Mouse (Mus musculus) midbrain, postnatal 0 days (tissue): ENCODE data around the gene Zfp146. TPM values are rescaled to one million over a fixed set of nuclear protein-coding genes. Genes with fewer than 3 reads are reported as not detected.

Experiments used
- ATAC-seq: fragments of 200-750 bp; cut with Nextera tagmentation; 2 replicates; pipeline ENCODE4 v1.8.0; 2017; ENCODE audit warnings: moderate number of reproducible peaks, mild to moderate bottlenecking, moderate TSS enrichment, moderate library complexity; ENCODE audit not compliant: low FRiP score
- DNase-seq: peaks from one replicate; pipeline ENCODE4 v3.0.0-alpha.2; 2015; ENCODE audit warnings: low spot score
- H3K27ac ChIP-seq: fragments of 300-500 bp; sonication (generic); 2 replicates; pipeline ENCODE4 v1.5.1; 2014; ENCODE audit warnings: low read depth, mild to moderate bottlenecking, low read length, mixed read lengths
- H3K27me3 ChIP-seq: fragments of 300-500 bp; sonication (generic); 2 replicates; pipeline ENCODE4 v1.6.1; 2014; ENCODE audit warnings: low read length, control low read depth, mixed read lengths; ENCODE audit not compliant: insufficient read depth
- H3K36me3 ChIP-seq: fragments of 300-500 bp; sonication (generic); 2 replicates; pipeline ENCODE4 v1.6.1; 2014; ENCODE audit warnings: low read length, control low read depth, mixed read lengths; ENCODE audit not compliant: insufficient read depth
- H3K4me1 ChIP-seq: fragments of 300-500 bp; sonication (generic); 2 replicates; pipeline ENCODE4 v1.6.1; 2014; ENCODE audit warnings: mild to moderate bottlenecking, control low read depth, antibody characterized with exemption, low read length, mixed read lengths; ENCODE audit not compliant: insufficient read depth
- H3K4me2 ChIP-seq: fragments of 300-500 bp; sonication (generic); 2 replicates; pipeline ENCODE4 v1.6.1; 2014; ENCODE audit warnings: low read depth, mild to moderate bottlenecking, low read length, mixed read lengths; ENCODE audit not compliant: poor library complexity, severe bottlenecking
- H3K4me3 ChIP-seq: fragments of 300-500 bp; sonication (generic); 2 replicates; pipeline ENCODE4 v1.5.1; 2014; ENCODE audit warnings: low read depth, mild to moderate bottlenecking, low read length, moderate library complexity
- H3K9ac ChIP-seq: fragments of 300-500 bp; sonication (generic); replicated peaks from 2 replicates; pipeline ENCODE4 v1.6.1; 2014; ENCODE audit warnings: mild to moderate bottlenecking, low read length, moderate library complexity, mixed read lengths; ENCODE audit not compliant: poor library complexity, severe bottlenecking
- H3K9me3 ChIP-seq: fragments of 300-500 bp; sonication (generic); 2 replicates; pipeline ENCODE4 v1.6.1; 2016; ENCODE audit warnings: low read length, control low read depth
- CTCF ChIP-seq: IDR thresholded peaks from 2 replicates; pipeline ENCODE4 v1.5.1; 2016; ENCODE audit warnings: antibody characterized with exemption, mild to moderate bottlenecking
- WGBS: fragments of 180-500 bp; shearing (Covaris S2); extraction: QIAGEN DNeasy Blood & Tissue Kit; methylation state at CpG from one replicate; pipeline ENCODE4 v1.1.7; 2014; 5-methylcytosine and 5-hydroxymethylcytosine counted together
- polyA plus RNA-seq: library from polyadenylated mRNA; unstranded; fragments of >200 nt; fragmentation: Nextera tagmentation; extraction: Ambion mirVana; gene quantifications from 2 replicates; pipeline ENCODE4 v1.2.1, GENCODE M21; 2015
- total RNA-seq: library from RNA; depleted of rRNA; stranded (reverse); fragments of >200 nt; gene quantifications from 2 replicates; pipeline ENCODE4 v1.2.3, GENCODE M21; 2014

Gene Zfp146
- total and polyA plus RNA-seq, 2 experiments from 2014 or later: 7.2 to 49.8 TPM

GRCm38 (mm10) chr7:30155507-30155906, 14.0 kb downstream of the Zfp146 start:
- H3K9me3 ChIP-seq: peaks cover 35% of the 10 kb centered on the region
- WGBS: 99% methylated on average over 3 of the region's 3 CpGs
- no peak for TF ChIP-seq CTCF

GRCm38 (mm10) chr7:30154040-30154439, 15.5 kb downstream of the Zfp146 start:
- H3K9ac ChIP-seq: no peak overlapping the region
- H3K9me3 ChIP-seq: peaks cover 37% of the 10 kb centered on the region
- peaks cover 31% of the 10 kb centered on the region for H3K36me3 ChIP-seq
- ATAC-seq: no peak
- TF ChIP-seq CTCF: no peak
- H3K4me3 ChIP-seq: no peak overlapping the region
- H3K27me3 ChIP-seq: no peaks in the 10 kb centered on the region
- 97% methylated on average over 1 of the region's 1 CpGs for WGBS
- H3K27ac ChIP-seq: no peak overlapping the region
- H3K4me2 ChIP-seq: no peak overlapping the region
- no peaks in the 10 kb centered on the region for H3K4me1 ChIP-seq
- DNase-seq: no peak

More at GRCm38 (mm10) chr7:30155507-30155906, 14.0 kb downstream of the Zfp146 start:
- H3K4me3 ChIP-seq: no peak overlapping the region
- H3K27me3 ChIP-seq: no peaks in the 10 kb centered on the region
- H3K27ac ChIP-seq: no peak overlapping the region
- no peaks in the 10 kb centered on the region for H3K4me1 ChIP-seq
- no peak overlapping the region for H3K9ac ChIP-seq
- H3K4me2 ChIP-seq: no peak overlapping the region
- ATAC-seq (no peak), DNase-seq (no peak)
- H3K36me3 ChIP-seq: peaks cover 42% of the 10 kb centered on the region

- TF ChIP-seq CTCF: no peak
- no peak overlapping the region for H3K4me2 ChIP-seq
- peaks cover 17% of the 10 kb centered on the region for H3K9me3 ChIP-seq
- WGBS: 94% methylated on average over 5 of the region's 5 CpGs
- H3K27ac ChIP-seq: no peak overlapping the region
- ATAC-seq (no peak), DNase-seq (no peak)
- no peak overlapping the region for H3K4me3 ChIP-seq
- H3K36me3 ChIP-seq: peaks cover 1% of the 10 kb centered on the region; the same call in 1 of the 2 replicates
- H3K9ac ChIP-seq: no peak overlapping the region
- H3K27me3 ChIP-seq: no peaks in the 10 kb centered on the region
- no peaks in the 10 kb centered on the region for H3K4me1 ChIP-seq
These were observed 22.5 kb downstream of the Zfp146 start for GRCm38 (mm10) chr7:30147011-30147410.

GRCm38 (mm10) chr7:30143555-30144209, 25.9 kb downstream of the Zfp146 start:
- Histone ChIP-seq H3K27ac (peak overlapping the region; percentile 70), H3K9me3 (0 out of 2 replicates have a peak, but pooled peaks cover 4% of the 10 kb centered on the region), H3K27me3 (no peaks in the 10 kb centered on the region), H3K4me1 (no peaks in the 10 kb centered on the region), H3K36me3 (0 out of 2 replicates have a peak, but pooled peaks cover 2% of the 10 kb centered on the region), H3K9ac (peak overlapping the region; percentile 66), H3K4me2 (peak overlapping the region; percentile 71), H3K4me3 (peak overlapping the region; percentile 58)
- DNase-seq (peak; percentile 93), ATAC-seq (peak; percentile 92)
- 3% methylated on average over 35 of the region's 35 CpGs for WGBS
- TF ChIP-seq CTCF: peak; percentile 23; the same call in 1 of the 2 replicates

GRCm38 (mm10) chr7:30143170-30143554, 26.4 kb downstream of the Zfp146 start:
- 15% methylated on average over 8 of the region's 8 CpGs for WGBS
- Histone ChIP-seq H3K9ac (peak overlapping the region; percentile 66; the same call in 1 of the 2 replicates), H3K4me3 (peak overlapping the region; percentile 58), H3K9me3 (0 out of 2 replicates have a peak, but pooled peaks cover 3% of the 10 kb centered on the region), H3K27me3 (no peaks in the 10 kb centered on the region), H3K27ac (peak overlapping the region; percentile 70), H3K4me2 (peak overlapping the region; percentile 71), H3K36me3 (peaks cover 7% of the 10 kb centered on the region; the same call in 1 of the 2 replicates), H3K4me1 (no peaks in the 10 kb centered on the region)
- no peak for DNase-seq
- TF ChIP-seq CTCF: no peak
- 0 out of 2 replicates have a peak, but pooled peaks have one; percentile 8 for ATAC-seq

GRCm38 (mm10) chr7:30136826-30137225, 32.7 kb downstream of the Zfp146 start:
- peaks cover 49% of the 10 kb centered on the region for H3K36me3 ChIP-seq
- no peaks in the 10 kb centered on the region for H3K27me3 ChIP-seq
- ATAC-seq (no peak), DNase-seq (no peak)
- H3K4me2 ChIP-seq: no peak overlapping the region
- no peaks in the 10 kb centered on the region for H3K4me1 ChIP-seq
- TF ChIP-seq CTCF: no peak
- H3K9me3 ChIP-seq: no peaks in the 10 kb centered on the region
- WGBS: 92% methylated on average over 10 of the region's 10 CpGs
- H3K4me3 ChIP-seq: no peak overlapping the region
- no peak overlapping the region for H3K27ac ChIP-seq
- H3K9ac ChIP-seq: no peak overlapping the region
